Mouse (Mus musculus): Measurements from ENCODE around the gene Prep. TPM values are rescaled to one million over a fixed set of nuclear protein-coding genes. Genes with fewer than 3 reads are reported as not detected.

Gene Prep
- polyA plus RNA-seq, 1 experiment from 2014 or later, result 33.8 TPM

DNA sequence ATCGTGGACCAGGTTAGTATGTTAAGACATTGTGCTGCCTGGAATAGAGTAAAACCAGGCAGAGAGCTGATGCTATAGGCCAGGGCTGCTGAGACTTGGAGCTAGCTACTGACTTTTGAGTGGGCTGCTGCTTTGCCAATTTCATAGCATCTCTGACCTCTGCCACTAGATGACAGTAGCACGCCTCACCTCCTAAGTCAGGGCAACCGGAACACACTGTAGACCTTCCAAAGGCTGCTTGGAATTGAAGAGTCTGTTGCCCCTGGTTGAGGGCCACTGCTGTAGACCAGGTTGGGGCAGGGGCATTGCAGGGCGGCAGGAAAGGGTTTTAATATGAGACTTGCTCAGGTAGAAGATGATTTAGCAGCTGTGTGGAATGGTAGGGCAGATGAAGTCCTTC lies 47.5 kb downstream of the Prep start:
- no peak for ATAC-seq (ENCODE audit: insufficient number of reproducible peaks, insufficient read depth, low FRiP score, low TSS enrichment, low read depth)
- Histone ChIP-seq H3K9me3 (no peaks in the 10 kb centered on the region), H3K4me2 (no peak overlapping the region), H3K36me3 (peaks cover 85% of the 10 kb centered on the region), H3K9ac (replicated peaks) (no peak overlapping the region), H3K4me1 (replicated peaks) (no peaks in the 10 kb centered on the region), H3K27ac (no peak overlapping the region), H3K27me3 (no peaks in the 10 kb centered on the region), H3K4me3 (replicated peaks) (no peak overlapping the region)
- WGBS, result 77% methylated on average over 4 of the region's 4 CpGs

DNA sequence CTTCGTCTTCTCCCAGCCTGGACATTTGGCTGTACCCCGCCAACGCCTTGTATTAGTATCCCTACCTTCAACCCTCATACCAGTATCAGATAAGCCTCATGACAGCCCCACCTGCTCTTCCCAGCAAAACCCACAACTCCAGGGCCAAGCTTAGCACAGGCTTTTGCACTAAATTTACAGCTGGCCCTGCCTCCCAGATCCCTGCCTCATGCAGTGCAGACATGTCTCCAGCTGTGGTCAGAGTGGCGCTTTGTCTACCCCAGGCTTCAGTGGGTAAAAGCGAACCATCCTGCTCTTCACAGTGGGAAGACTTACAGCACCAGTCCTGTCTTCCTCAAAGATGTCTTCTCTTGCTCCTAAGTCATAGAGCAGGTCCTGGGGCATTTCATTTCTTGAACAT lies 49.8 kb downstream of the Prep start:
- Histone ChIP-seq H3K27ac (no peak overlapping the region), H3K4me3 (replicated peaks) (no peak overlapping the region), H3K27me3 (no peaks in the 10 kb centered on the region), H3K4me2 (no peak overlapping the region), H3K4me1 (replicated peaks) (no peaks in the 10 kb centered on the region), H3K9me3 (no peaks in the 10 kb centered on the region), H3K9ac (replicated peaks) (no peak overlapping the region), H3K36me3 (peaks cover 88% of the 10 kb centered on the region)
- no peak for ATAC-seq (ENCODE audit: insufficient number of reproducible peaks, insufficient read depth, low FRiP score, low TSS enrichment, low read depth)
- 95% methylated on average over 5 of the region's 5 CpGs for WGBS

DNA sequence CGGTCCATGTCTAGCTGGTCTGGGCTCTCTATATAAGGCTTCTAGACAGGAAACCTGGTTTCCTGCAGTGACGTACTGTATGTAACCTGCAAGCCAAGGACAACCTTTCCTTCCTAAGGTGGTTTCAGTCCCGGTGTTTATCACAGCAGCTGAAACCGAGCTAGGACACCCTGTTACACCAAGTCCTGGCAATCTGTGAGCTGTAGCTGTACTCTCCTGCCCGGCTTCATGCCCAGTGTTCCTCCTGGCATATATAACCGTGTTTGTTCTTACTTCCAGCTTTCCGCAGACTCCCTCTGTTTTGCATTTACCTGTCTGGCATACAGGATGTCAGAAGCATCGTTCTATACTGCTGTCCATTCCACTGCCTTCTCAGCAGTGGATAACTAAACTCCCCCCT lies 51.4 kb downstream of the Prep start:
- no peaks in the 10 kb centered on the region for H3K27me3 ChIP-seq
- H3K4me3 ChIP-seq (replicated peaks), result no peak overlapping the region
- no peak overlapping the region for H3K9ac ChIP-seq (replicated peaks)
- peaks cover 4% of the 10 kb centered on the region; the same call in 1 of the 2 replicates for H3K4me1 ChIP-seq (replicated peaks)
- H3K27ac ChIP-seq, result no peak overlapping the region
- peaks cover 88% of the 10 kb centered on the region for H3K36me3 ChIP-seq
- H3K4me2 ChIP-seq, result no peak overlapping the region
- no peak for ATAC-seq (ENCODE audit: insufficient number of reproducible peaks, insufficient read depth, low FRiP score, low TSS enrichment, low read depth)
- WGBS, result 94% methylated on average over 8 of the region's 8 CpGs
- no peaks in the 10 kb centered on the region for H3K9me3 ChIP-seq

DNA sequence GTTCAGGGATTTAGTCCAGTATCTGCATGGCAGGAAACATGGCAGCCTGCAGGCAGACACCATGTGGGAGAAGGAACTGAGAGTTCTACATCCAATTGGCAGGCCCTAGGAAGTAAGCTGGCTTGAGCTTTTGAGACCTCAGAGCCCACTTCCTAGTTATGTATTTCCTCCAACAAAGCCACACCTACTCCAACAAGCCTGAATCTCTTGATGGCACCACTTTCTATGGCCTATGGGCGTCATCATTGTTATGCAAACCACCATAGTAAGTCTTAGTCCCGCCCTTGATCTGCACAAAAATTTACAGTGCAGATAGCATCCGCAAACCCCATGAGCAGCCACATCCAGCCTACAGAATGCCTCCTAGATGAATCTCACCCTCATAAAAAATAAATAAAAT lies 54.6 kb downstream of the Prep start:
- Histone ChIP-seq H3K9ac (replicated peaks) (no peak overlapping the region), H3K9me3 (no peaks in the 10 kb centered on the region), H3K27ac (no peak overlapping the region), H3K4me1 (replicated peaks) (peaks cover 4% of the 10 kb centered on the region; the same call in 1 of the 2 replicates), H3K27me3 (no peaks in the 10 kb centered on the region), H3K4me2 (no peak overlapping the region), H3K36me3 (peaks cover 96% of the 10 kb centered on the region), H3K4me3 (replicated peaks) (no peak overlapping the region)
- no peak for ATAC-seq (ENCODE audit: insufficient number of reproducible peaks, insufficient read depth, low FRiP score, low TSS enrichment, low read depth)
- 91% methylated on average over 3 of the region's 3 CpGs for WGBS

DNA sequence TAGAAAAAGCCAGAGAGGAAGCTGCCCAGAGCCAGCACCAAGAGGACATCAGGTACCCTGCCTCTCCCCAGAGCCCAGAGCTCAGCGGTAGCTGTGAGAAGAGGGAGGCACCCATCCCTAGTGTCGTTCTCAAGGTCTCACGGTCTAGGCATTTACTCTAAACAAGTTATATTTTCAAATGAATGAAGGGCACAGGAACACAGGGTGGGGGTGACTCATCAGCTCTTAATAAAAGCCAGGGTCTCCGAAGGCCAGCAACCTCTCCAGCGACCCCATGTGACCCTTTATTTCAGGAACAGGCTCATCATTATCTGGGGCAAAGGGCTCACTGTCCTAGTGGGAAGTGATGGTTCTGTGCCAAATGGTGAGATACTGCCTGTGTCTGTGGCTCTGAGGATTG lies 55.5 kb downstream of the Prep start:
- WGBS, result 59% methylated on average over 5 of the region's 5 CpGs

DNA sequence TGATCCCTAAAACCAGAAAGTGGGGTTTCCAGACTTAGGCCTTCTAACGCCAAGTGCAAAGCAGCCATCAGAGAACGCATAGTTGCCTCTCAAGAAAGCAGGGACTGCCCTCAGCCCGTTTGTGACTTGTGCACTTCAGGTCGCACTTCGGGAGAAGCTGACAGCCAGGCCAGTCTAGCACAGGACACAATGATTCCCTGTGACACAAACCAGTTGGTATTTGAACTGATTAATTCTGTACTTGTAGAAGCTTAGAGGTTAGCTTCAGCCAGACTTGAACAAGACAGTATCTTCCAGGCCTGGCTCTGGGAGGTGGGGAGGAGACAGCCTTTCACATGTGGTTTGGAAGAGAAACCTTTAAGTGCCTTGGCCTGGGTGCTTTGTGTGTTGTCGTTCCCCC lies 56.0 kb downstream of the Prep start:
- no peak overlapping the region for H3K27ac ChIP-seq
- H3K4me2 ChIP-seq, result no peak overlapping the region
- peaks cover 95% of the 10 kb centered on the region for H3K36me3 ChIP-seq
- no peaks in the 10 kb centered on the region for H3K27me3 ChIP-seq
- H3K9me3 ChIP-seq, result no peaks in the 10 kb centered on the region
- ATAC-seq (ENCODE audit: insufficient number of reproducible peaks, insufficient read depth, low FRiP score, low TSS enrichment, low read depth), result no peak
- H3K4me3 ChIP-seq (replicated peaks), result no peak overlapping the region
- no peak overlapping the region for H3K9ac ChIP-seq (replicated peaks)
- WGBS, result 63% methylated on average over 6 of the region's 6 CpGs
- H3K4me1 ChIP-seq (replicated peaks), result peaks cover 4% of the 10 kb centered on the region; the same call in 1 of the 2 replicates

More for the DNA sequence above, 55.5 kb downstream of the Prep start:
- H3K4me1 ChIP-seq (replicated peaks), result peaks cover 4% of the 10 kb centered on the region; the same call in 1 of the 2 replicates
- no peak overlapping the region for H3K4me2 ChIP-seq
- H3K27ac ChIP-seq, result no peak overlapping the region
- H3K27me3 ChIP-seq, result no peaks in the 10 kb centered on the region
- no peak overlapping the region for H3K4me3 ChIP-seq (replicated peaks)
- no peak for ATAC-seq (ENCODE audit: insufficient number of reproducible peaks, insufficient read depth, low FRiP score, low TSS enrichment, low read depth)
- no peak overlapping the region for H3K9ac ChIP-seq (replicated peaks)
- no peaks in the 10 kb centered on the region for H3K9me3 ChIP-seq
- H3K36me3 ChIP-seq, result peaks cover 94% of the 10 kb centered on the region

DNA sequence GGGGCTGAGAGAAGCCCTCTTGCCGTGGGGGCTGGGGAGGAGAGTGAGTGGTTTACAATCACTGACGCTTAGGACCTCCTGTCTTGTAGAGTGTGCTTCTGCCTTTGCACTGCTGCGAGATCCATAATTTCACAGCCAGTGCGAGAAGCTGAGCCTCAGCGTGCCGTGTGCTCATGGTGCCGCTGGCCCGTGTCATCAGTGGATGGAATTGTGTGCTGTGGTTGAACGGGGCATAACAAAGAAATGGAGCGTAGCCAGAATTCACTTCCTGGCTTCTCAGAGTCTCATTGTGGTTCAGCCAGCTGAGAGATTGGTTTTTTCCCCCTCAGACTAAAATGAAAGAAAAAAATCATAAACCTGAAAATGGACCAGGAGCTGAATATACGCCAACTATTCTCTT lies 62.1 kb downstream of the Prep start:
- H3K27me3 ChIP-seq, result no peaks in the 10 kb centered on the region
- ATAC-seq (ENCODE audit: insufficient number of reproducible peaks, insufficient read depth, low FRiP score, low TSS enrichment, low read depth), result no peak
- no peak overlapping the region for H3K9ac ChIP-seq (replicated peaks)
- no peak overlapping the region for H3K4me3 ChIP-seq (replicated peaks)
- no peak overlapping the region for H3K4me2 ChIP-seq
- no peaks in the 10 kb centered on the region for H3K4me1 ChIP-seq (replicated peaks)
- peaks cover 71% of the 10 kb centered on the region for H3K36me3 ChIP-seq
- no peaks in the 10 kb centered on the region for H3K9me3 ChIP-seq
- no peak overlapping the region for H3K27ac ChIP-seq
- 88% methylated on average over 11 of the region's 11 CpGs for WGBS

DNA sequence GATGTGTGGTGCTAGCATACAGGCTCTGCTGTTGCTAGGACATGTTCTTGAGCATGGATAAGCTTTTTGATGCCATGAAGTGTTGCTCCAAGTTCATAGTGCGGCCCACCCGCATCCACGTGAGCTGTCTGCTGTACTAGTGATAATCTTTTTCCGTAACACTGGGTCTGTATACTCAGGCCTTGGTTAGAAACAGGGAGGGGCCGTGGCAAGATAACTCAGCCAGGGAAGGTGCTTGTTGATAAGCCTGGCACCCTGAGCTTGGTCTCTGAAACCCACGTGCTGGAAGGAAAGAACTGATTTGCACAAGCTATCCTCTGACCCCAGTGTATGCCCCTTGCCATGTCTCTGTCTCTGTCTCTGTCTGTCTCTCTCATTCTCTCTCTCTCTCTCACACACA lies 63.0 kb downstream of the Prep start:
- peaks cover 4% of the 10 kb centered on the region; the same call in 1 of the 2 replicates for H3K9me3 ChIP-seq
- no peak overlapping the region for H3K4me3 ChIP-seq (replicated peaks)
- H3K36me3 ChIP-seq, result peaks cover 69% of the 10 kb centered on the region
- no peak overlapping the region for H3K27ac ChIP-seq
- no peak for ATAC-seq (ENCODE audit: insufficient number of reproducible peaks, insufficient read depth, low FRiP score, low TSS enrichment, low read depth)
- H3K27me3 ChIP-seq, result no peaks in the 10 kb centered on the region
- no peak overlapping the region for H3K9ac ChIP-seq (replicated peaks)
- WGBS, result 97% methylated on average over 6 of the region's 6 CpGs
- no peak overlapping the region for H3K4me2 ChIP-seq
- no peaks in the 10 kb centered on the region for H3K4me1 ChIP-seq (replicated peaks)

DNA sequence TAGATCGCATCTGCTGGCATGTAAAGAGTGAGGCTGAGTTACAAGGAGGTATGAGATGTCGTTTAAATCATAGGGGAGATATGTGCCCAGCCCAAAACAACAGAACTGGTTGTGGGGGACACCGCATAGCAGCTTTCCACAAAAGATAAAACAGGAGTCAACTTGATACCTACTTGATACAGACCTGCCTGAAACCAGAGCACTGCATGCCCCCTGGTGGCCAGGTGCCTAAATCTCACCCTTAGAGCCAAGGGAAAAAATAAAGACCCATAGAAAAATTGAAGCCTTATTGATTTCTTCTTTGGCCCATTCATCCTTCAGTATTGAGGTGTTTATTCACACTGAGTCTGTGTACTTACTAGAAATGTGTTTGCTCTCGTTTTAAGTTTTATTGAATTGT lies 65.4 kb downstream of the Prep start:
- H3K4me2 ChIP-seq, result no peak overlapping the region
- H3K27ac ChIP-seq, result no peak overlapping the region
- 74% methylated on average over 4 of the region's 4 CpGs for WGBS
- no peak overlapping the region for H3K9ac ChIP-seq (replicated peaks)
- peaks cover 64% of the 10 kb centered on the region for H3K36me3 ChIP-seq
- H3K4me3 ChIP-seq (replicated peaks), result no peak overlapping the region
- peaks cover 9% of the 10 kb centered on the region for H3K4me1 ChIP-seq (replicated peaks)
- no peaks in the 10 kb centered on the region for H3K27me3 ChIP-seq
- no peak for ATAC-seq (ENCODE audit: insufficient number of reproducible peaks, insufficient read depth, low FRiP score, low TSS enrichment, low read depth)
- peaks cover 6% of the 10 kb centered on the region; the same call in 1 of the 2 replicates for H3K9me3 ChIP-seq

DNA sequence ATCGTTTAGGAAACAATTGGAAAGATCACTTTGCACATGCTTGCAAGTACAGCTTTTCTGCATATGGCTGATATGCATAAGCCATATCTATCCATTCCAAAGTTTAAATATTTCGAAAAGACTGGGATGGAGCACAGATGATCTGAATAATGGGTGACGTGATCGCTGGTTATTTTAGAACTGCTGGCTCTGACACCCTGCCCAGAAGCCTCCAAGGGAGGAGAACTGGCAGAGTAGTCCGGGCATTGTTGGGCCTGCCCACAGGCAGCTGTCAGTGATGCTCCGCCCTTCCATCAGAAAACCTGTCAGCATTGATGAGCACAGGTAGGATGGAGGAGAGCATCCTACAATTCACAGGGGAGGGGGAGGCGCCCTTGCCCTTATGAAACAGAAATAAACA lies 69.8 kb downstream of the Prep start:
- H3K27me3 ChIP-seq, result no peaks in the 10 kb centered on the region
- no peak overlapping the region for H3K27ac ChIP-seq
- H3K36me3 ChIP-seq, result peaks cover 31% of the 10 kb centered on the region; the same call in 1 of the 2 replicates
- H3K9me3 ChIP-seq, result peaks cover 6% of the 10 kb centered on the region; the same call in 1 of the 2 replicates
- ATAC-seq (ENCODE audit: insufficient number of reproducible peaks, insufficient read depth, low FRiP score, low TSS enrichment, low read depth), result no peak
- no peak overlapping the region for H3K9ac ChIP-seq (replicated peaks)
- H3K4me1 ChIP-seq (replicated peaks), result peaks cover 48% of the 10 kb centered on the region
- H3K4me2 ChIP-seq, result no peak overlapping the region
- H3K4me3 ChIP-seq (replicated peaks), result no peak overlapping the region
- WGBS, result 92% methylated on average over 7 of the region's 7 CpGs

DNA sequence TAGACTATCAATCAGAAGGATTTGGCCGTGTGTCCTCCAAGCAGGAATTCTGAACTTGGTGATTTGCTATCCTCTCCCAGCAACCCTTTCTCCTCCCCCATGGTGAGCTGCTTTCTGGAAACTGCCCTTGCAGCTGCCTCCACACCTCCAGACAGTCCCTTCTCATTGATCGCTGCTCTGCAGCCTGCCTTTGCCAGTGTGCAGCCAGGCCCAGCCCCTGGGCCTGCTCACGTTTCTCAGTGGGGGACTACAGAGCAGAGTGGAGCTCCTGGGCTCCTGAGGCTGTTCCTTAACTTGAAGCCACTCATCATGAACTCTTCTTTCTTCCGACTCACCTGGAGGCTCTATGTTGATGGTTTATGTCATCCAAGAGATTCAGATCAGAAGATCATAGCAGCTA lies 72.9 kb downstream of the Prep start:
- Histone ChIP-seq H3K27me3 (no peaks in the 10 kb centered on the region), H3K4me3 (replicated peaks) (no peak overlapping the region), H3K4me2 (0 out of 2 replicates have a peak overlapping the region, but pooled peaks have one; percentile 15), H3K9ac (replicated peaks) (no peak overlapping the region), H3K27ac (peak overlapping the region; percentile 91), H3K36me3 (peaks cover 17% of the 10 kb centered on the region; the same call in 1 of the 2 replicates), H3K9me3 (peaks cover 4% of the 10 kb centered on the region; the same call in 1 of the 2 replicates), H3K4me1 (replicated peaks) (peaks cover 58% of the 10 kb centered on the region)
- WGBS, result 34% methylated on average over 4 of the region's 4 CpGs
- ATAC-seq (ENCODE audit: insufficient number of reproducible peaks, insufficient read depth, low FRiP score, low TSS enrichment, low read depth), result peak; percentile 54; the same call in 1 of the 2 replicates

Data from limb, embryonic 12.5 days (tissue).